Mouse (Mus musculus): Measurements from ENCODE around the gene Evl.

GRCm38 (mm10) chr12:108668606-108669235 lies 114.2 kb downstream of the Evl start:
- TF ChIP-seq CTCF (conservative IDR thresholded peaks at IDR 0.05; ENCODE audit: insufficient read depth, insufficient read length, low read depth, low read length) = no peak
- no peak for TF ChIP-seq POLR2A (IDR thresholded peaks at IDR 0.05; ENCODE audit: low read depth, low read length)

All from kidney, adult 2 months (tissue).